Mouse (Mus musculus) heart, embryonic 16.5 days (tissue): ENCODE data around the gene Nsmce1. TPM values are rescaled to one million over a fixed set of nuclear protein-coding genes. Genes with fewer than 3 reads are reported as not detected.

Source experiments
- ATAC-seq: fragments of 200-750 bp; cut with Nextera tagmentation; replicated peaks from 2 replicates; pipeline ENCODE4 v1.8.0; 2017; ENCODE audit warnings: moderate number of reproducible peaks; ENCODE audit not compliant: insufficient read depth, low FRiP score; ENCODE audit errors: extremely low read depth
- H3K27ac ChIP-seq: fragments of 300-500 bp; sonication (generic); 2 replicates; pipeline ENCODE4 v1.5.1; 2014; ENCODE audit warnings: mild to moderate bottlenecking, low read length, control low read depth, moderate library complexity
- H3K27me3 ChIP-seq: fragments of 300-500 bp; sonication (generic); 2 replicates; pipeline ENCODE4 v1.6.1; 2014; ENCODE audit warnings: low read length, mixed read lengths; ENCODE audit not compliant: control insufficient read depth, insufficient read depth
- H3K36me3 ChIP-seq: fragments of 300-500 bp; sonication (generic); 2 replicates; pipeline ENCODE4 v1.6.1; 2014; ENCODE audit not compliant: control insufficient read depth, insufficient read depth
- H3K4me1 ChIP-seq: fragments of 300-500 bp; sonication (generic); 2 replicates; pipeline ENCODE4 v1.6.1; 2014; ENCODE audit warnings: low read length, mixed read lengths; ENCODE audit not compliant: control insufficient read depth, insufficient read depth
- H3K4me2 ChIP-seq: fragments of 300-500 bp; sonication (generic); 2 replicates; pipeline ENCODE4 v1.6.1; 2014; ENCODE audit warnings: low read depth, mild to moderate bottlenecking, control low read depth, low read length
- H3K4me3 ChIP-seq: fragments of 300-500 bp; sonication (generic); 2 replicates; pipeline ENCODE4 v1.5.1; 2014; ENCODE audit warnings: mild to moderate bottlenecking, control low read depth, low read length
- H3K9ac ChIP-seq: fragments of 300-500 bp; sonication (generic); 2 replicates; pipeline ENCODE4 v1.6.1; 2014; ENCODE audit warnings: low read length, control low read depth
- H3K9me3 ChIP-seq: fragments of 300-500 bp; sonication (generic); replicated peaks from 2 replicates; pipeline ENCODE4 v1.6.1; 2016; ENCODE audit warnings: low read length; ENCODE audit not compliant: control insufficient read depth
- WGBS: fragments of 180-500 bp; shearing (Covaris S2); extraction: QIAGEN DNeasy Blood & Tissue Kit; methylation state at CpG from one replicate; pipeline ENCODE4 v1.1.7; 2014; 5-methylcytosine and 5-hydroxymethylcytosine counted together
- polyA plus RNA-seq: library from polyadenylated mRNA; unstranded; fragments of >200 nt; fragmentation: Nextera tagmentation; extraction: Ambion mirVana; gene quantifications from 2 replicates; pipeline ENCODE4 v1.2.1, GENCODE M21; 2015

Nsmce1 gene
- polyA plus RNA-seq, 1 experiment from 2014 or later = 94.9 TPM

DNA sequence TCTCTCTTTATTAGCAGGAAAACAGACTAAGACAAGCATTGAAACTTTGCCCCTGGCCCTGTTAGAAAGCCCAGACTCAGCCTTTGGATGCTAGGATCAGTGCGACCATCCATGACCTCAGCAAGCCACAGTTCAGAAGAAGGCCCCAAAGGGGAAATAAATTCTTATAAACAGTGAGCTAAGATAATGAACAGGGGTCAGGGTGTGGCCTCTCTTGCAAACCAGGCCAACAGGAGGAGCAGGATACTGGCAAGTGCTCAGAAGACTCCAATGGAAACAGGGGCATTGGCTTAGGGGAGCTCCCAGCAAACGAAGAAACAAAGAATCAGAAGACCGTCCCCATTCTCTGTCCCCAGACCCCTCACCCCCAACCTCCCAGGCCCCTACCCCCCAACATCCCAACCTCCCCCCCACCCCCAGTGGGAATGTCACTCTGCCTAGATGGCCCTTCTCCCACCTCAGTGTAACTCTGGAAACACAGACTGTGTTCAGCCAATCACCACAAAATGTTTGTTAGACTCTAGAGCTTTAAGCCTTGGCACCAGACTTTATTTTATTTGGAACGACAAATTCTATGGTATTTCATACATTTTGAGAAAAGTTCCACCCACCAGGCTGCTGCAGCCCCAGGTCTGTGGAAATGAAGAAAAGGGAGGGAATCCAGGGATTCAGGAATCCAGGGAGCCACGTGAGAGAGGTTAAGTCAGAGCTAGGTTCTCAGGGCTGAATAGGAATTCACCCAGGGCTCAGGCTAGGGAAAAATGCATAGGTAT lies 23.9 kb upstream of the Nsmce1 start:
- ATAC-seq = no peak; the same call in 1 of the 2 replicates
- Histone ChIP-seq H3K27ac (no peak overlapping the region), H3K9me3 (0 out of 2 replicates have a peak, but pooled peaks cover 2% of the 10 kb centered on the region), H3K27me3 (no peaks in the 10 kb centered on the region), H3K9ac (no peak overlapping the region), H3K4me3 (no peak overlapping the region), H3K36me3 (no peaks in the 10 kb centered on the region), H3K4me2 (no peak overlapping the region), H3K4me1 (peaks cover 4% of the 10 kb centered on the region)
- WGBS = 66% methylated on average over 5 of the region's 5 CpGs

DNA sequence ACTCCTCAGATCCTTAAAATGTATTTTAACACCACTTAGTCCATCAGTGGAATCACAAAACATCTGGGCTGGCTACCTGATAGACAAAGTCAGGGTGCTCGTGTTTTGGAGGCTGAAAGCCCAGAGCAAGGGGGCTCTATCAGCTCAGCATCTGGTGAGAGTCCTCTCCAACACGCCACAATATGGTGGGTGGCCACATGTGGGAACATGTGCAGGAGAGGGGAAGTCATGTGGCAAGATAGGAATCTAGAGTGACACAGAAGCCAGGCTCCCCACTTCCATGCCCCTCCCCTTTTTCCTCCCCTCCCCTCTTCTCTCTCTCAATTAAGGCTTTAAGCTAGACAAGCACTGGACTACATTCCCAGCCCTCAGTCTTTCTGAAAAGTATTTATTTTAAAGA lies 20.5 kb upstream of the Nsmce1 start:
- Histone ChIP-seq H3K9ac (no peak overlapping the region), H3K27ac (no peak overlapping the region), H3K4me1 (peaks cover 4% of the 10 kb centered on the region), H3K27me3 (no peaks in the 10 kb centered on the region), H3K36me3 (no peaks in the 10 kb centered on the region), H3K4me2 (no peak overlapping the region), H3K9me3 (0 out of 2 replicates have a peak, but pooled peaks cover 2% of the 10 kb centered on the region), H3K4me3 (no peak overlapping the region)
- ATAC-seq = 0 out of 2 replicates have a peak, but pooled peaks have one; percentile 35
- WGBS = 63% methylated on average over 2 of the region's 2 CpGs

GRCm38 (mm10) chr7:125511432-125511831 lies 20.0 kb upstream of the Nsmce1 start:
- Histone ChIP-seq H3K27ac (no peak overlapping the region), H3K9me3 (0 out of 2 replicates have a peak, but pooled peaks cover 2% of the 10 kb centered on the region), H3K4me1 (peaks cover 4% of the 10 kb centered on the region), H3K9ac (no peak overlapping the region), H3K36me3 (no peaks in the 10 kb centered on the region), H3K27me3 (no peaks in the 10 kb centered on the region), H3K4me3 (no peak overlapping the region), H3K4me2 (no peak overlapping the region)
- ATAC-seq = no peak
- WGBS = 69% methylated on average over 5 of the region's 5 CpGs

DNA sequence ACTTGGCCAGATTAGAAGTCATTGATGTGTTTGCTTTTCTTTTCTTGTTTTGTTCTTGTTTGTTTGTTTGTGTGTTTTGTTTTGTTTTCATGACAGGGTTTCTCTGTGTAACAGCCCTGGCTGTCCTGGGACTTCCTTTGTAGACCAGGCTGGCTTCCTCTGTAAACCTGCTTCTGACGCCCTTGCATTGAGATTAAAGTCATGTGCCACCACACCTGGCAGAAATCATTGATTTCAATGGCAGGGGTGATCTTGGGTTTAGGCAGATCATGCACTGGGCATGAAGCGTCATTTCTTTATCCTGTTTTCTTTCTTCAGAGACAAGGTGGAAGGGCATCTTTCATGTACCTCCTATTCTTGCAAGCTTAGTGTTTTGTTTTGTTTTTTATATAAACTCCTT lies 15.9 kb upstream of the Nsmce1 start:
- no peak overlapping the region for H3K27ac ChIP-seq
- no peaks in the 10 kb centered on the region for H3K9me3 ChIP-seq
- 77% methylated on average over 2 of the region's 2 CpGs for WGBS
- no peaks in the 10 kb centered on the region for H3K4me1 ChIP-seq
- H3K4me3 ChIP-seq = no peak overlapping the region
- H3K4me2 ChIP-seq = no peak overlapping the region
- no peaks in the 10 kb centered on the region for H3K36me3 ChIP-seq
- H3K9ac ChIP-seq = no peak overlapping the region
- no peaks in the 10 kb centered on the region for H3K27me3 ChIP-seq
- no peak for ATAC-seq

DNA sequence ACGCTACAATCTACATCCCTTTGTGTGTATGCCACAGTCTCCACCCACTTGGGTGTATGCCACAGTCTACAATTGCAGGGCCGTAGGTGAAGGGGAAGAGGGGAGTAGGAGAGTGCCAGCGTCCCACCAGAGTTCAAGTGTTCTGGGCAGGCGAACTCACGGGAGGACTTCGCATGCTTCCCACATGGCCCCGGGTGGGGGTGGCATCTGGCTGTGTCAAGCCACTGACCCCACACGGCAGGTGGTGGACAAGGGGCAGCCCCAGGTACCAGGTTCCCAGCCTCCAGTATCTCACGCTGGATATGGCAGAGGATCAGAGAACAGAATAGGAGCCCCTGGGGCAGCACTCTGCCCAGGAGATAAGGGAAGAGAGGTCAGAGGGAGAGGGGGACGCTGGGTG lies 14.2 kb upstream of the Nsmce1 start:
- Histone ChIP-seq H3K9me3 (no peaks in the 10 kb centered on the region), H3K36me3 (no peaks in the 10 kb centered on the region), H3K4me2 (no peak overlapping the region), H3K9ac (no peak overlapping the region), H3K27ac (no peak overlapping the region), H3K4me3 (no peak overlapping the region), H3K4me1 (no peaks in the 10 kb centered on the region), H3K27me3 (no peaks in the 10 kb centered on the region)
- 72% methylated on average over 10 of the region's 10 CpGs for WGBS
- ATAC-seq = no peak

DNA sequence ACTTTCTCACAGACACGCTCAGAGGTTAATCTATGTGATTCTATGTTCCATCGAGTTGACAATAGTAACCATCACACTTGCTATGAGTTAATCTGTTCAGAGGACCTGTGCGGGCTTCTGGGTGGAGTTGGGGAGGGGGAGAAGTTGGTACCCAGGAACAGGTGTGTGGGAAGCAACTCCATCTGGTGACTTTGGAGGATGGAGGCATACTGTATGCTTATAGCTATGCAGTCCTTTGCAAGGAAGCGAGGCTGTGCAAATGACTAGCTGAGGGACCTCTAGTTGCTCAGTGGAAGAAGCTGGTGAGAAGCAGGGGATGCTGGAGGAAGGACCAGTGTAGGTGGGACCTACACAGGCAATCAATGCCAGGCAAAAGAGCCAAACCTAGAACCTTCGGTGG lies 13.2 kb upstream of the Nsmce1 start:
- Histone ChIP-seq H3K36me3 (no peaks in the 10 kb centered on the region), H3K9ac (no peak overlapping the region), H3K4me2 (no peak overlapping the region), H3K27ac (no peak overlapping the region), H3K9me3 (no peaks in the 10 kb centered on the region), H3K4me3 (no peak overlapping the region), H3K4me1 (no peaks in the 10 kb centered on the region), H3K27me3 (no peaks in the 10 kb centered on the region)
- no peak for ATAC-seq
- 88% methylated on average over 5 of the region's 5 CpGs for WGBS

GRCm38 (mm10) chr7:125503374-125504092 lies 12.1 kb upstream of the Nsmce1 start:
- Histone ChIP-seq H3K36me3 (no peaks in the 10 kb centered on the region), H3K9ac (no peak overlapping the region), H3K27ac (peak overlapping the region; percentile 37; the same call in 1 of the 2 replicates), H3K9me3 (no peaks in the 10 kb centered on the region), H3K4me3 (no peak overlapping the region), H3K4me1 (no peaks in the 10 kb centered on the region), H3K4me2 (no peak overlapping the region), H3K27me3 (no peaks in the 10 kb centered on the region)
- WGBS = 56% methylated on average over 5 of the region's 5 CpGs
- no peak for ATAC-seq

GRCm38 (mm10) chr7:125500879-125501278 lies 9.5 kb upstream of the Nsmce1 start:
- no peak overlapping the region for H3K4me3 ChIP-seq
- H3K4me2 ChIP-seq = no peak overlapping the region
- H3K4me1 ChIP-seq = no peaks in the 10 kb centered on the region
- H3K9ac ChIP-seq = no peak overlapping the region
- no peak overlapping the region for H3K27ac ChIP-seq
- H3K36me3 ChIP-seq = no peaks in the 10 kb centered on the region
- no peaks in the 10 kb centered on the region for H3K9me3 ChIP-seq
- no peaks in the 10 kb centered on the region for H3K27me3 ChIP-seq
- no peak for ATAC-seq
- WGBS = 85% methylated on average over 7 of the region's 7 CpGs
